Mouse (Mus musculus): ENCODE data around the gene Akap8. TPM values are rescaled to one million over a fixed set of nuclear protein-coding genes. Genes with fewer than 3 reads are reported as not detected.

Akap8 gene
- polyA plus RNA-seq (2015; fragmentation: Nextera tagmentation; extraction: Ambion mirVana) = 64.8 and 74.3 TPM in 2 replicates

DNA sequence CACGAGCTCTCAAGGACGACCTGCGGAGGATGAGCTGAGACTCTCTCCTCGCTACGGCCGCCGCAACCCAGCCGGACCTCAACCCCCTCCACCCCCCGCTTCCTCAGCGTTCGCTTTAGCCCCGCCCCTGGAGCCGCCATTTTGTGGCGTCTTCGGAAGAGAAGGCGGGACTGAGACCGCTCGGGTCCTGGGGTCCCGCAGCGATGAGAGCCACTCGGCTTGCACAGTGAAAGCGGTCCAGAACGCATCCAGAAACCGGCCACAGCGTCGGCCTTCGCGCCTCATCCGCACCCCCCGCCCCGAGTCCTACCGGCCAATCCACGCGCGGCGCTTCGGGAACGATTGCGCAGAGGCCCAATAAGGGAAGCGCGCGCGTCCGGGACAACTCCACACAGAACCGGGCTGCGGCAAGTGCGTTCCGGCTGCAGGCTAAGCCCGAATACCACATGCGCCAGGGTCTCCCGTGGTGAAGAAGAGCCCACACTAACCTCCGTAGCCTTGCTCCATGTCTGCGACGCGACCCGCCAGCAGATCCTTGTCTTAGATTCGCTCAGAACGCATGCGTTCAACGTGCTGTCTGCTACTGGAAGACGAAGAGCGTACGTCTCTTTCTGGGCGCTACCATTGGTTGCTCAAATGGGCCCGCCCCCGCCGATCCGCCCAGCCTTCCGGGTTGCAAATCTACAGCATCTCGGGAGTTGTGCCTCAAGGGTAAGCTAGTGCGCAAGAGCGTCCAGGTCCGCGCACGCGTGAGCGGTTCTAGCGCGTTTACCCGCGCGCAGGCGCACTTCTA lies at the start of gene Akap8:
TSS of gene Akap8 (minus strand) at position 642 of the 793 bp plus-strand sequence.
- Histone ChIP-seq H3K9me3 (replicated peaks) (no peaks in the 10 kb centered on the region), H3K4me2 (peak within 1 kb of the TSS; percentile 88), H3K36me3 (peaks cover 27% of the 10 kb centered on the region), H3K4me1 (replicated peaks) (peaks cover 26% of the 10 kb centered on the region), H3K27ac (peak within 1 kb of the TSS; percentile 99), H3K9ac (peak within 1 kb of the TSS; percentile 92), H3K27me3 (no peaks in the 10 kb centered on the region), H3K4me3 (peak within 1 kb of the TSS; percentile 95)
- ATAC-seq (replicated peaks; ENCODE audit: insufficient number of reproducible peaks, insufficient read depth, low FRiP score, low read depth) = peak; percentile 96
- WGBS = under 1% methylated on average over 83 of the region's 83 CpGs

- peaks cover 14% of the 10 kb centered on the region for H3K4me1 ChIP-seq (replicated peaks)
- peak overlapping the region; percentile 36 for H3K4me3 ChIP-seq
- no peak overlapping the region for H3K27ac ChIP-seq
- no peak for ATAC-seq (replicated peaks; ENCODE audit: insufficient number of reproducible peaks, insufficient read depth, low FRiP score, low read depth)
- H3K4me2 ChIP-seq = peak overlapping the region; percentile 56
- 19% methylated on average over 13 of the region's 17 CpGs for WGBS
- H3K27me3 ChIP-seq = no peaks in the 10 kb centered on the region
- H3K36me3 ChIP-seq = no peaks in the 10 kb centered on the region
- no peaks in the 10 kb centered on the region for H3K9me3 ChIP-seq (replicated peaks)
- no peak overlapping the region for H3K9ac ChIP-seq
Measured at GRCm38 (mm10) chr17:32368991-32369578, 48.0 kb upstream of the Akap8 start.

DNA sequence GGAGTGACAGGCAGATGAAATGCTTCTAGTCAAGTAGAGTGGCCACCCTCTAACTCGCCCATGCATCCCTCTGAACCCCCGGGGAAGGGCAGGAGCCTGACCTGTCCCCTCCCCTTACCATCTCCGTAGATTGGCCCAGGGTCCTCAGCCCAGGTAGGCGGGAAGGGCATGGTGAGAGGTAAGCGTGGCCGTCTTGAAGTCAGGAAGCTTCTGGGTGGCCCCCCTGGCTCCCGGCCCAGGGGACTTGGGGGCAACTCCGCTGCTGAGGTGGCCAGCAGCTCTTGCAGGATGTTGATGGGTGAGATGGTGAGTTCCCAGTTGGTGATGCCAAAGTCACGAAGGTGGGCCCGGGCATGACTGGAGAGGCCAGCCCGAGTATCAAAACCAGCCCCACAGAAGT lies 46.7 kb upstream of the Akap8 start:
- H3K27me3 ChIP-seq = no peaks in the 10 kb centered on the region
- H3K9ac ChIP-seq = no peak overlapping the region
- 88% methylated on average over 11 of the region's 11 CpGs for WGBS
- H3K27ac ChIP-seq = no peak overlapping the region
- H3K4me1 ChIP-seq (replicated peaks) = peaks cover 23% of the 10 kb centered on the region
- no peaks in the 10 kb centered on the region for H3K36me3 ChIP-seq
- ATAC-seq (replicated peaks; ENCODE audit: insufficient number of reproducible peaks, insufficient read depth, low FRiP score, low read depth) = no peak
- no peaks in the 10 kb centered on the region for H3K9me3 ChIP-seq (replicated peaks)
- H3K4me2 ChIP-seq = no peak overlapping the region
- no peak overlapping the region for H3K4me3 ChIP-seq

DNA sequence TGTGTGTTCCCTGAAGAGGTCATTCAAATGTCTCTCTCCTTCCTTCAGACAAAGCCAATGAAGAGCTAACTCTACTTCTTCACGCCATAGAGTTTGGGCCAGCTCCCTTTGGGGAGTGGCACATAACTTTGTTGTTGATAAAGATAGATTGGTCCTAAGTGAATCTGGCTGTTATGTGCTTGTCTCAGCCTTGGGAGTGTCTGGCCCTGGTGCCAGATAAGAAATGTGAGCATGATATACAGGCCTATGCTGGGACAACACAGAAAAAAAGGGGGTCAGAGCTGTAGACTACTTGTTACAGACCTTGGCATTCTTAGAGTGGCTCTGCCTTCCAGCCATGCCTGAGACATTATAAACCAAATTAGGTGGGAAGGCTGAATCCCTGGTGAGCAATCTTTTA lies 44.3 kb upstream of the Akap8 start:
- H3K27ac ChIP-seq = no peak overlapping the region
- H3K4me3 ChIP-seq = no peak overlapping the region
- H3K36me3 ChIP-seq = peaks cover 22% of the 10 kb centered on the region
- no peaks in the 10 kb centered on the region for H3K27me3 ChIP-seq
- peaks cover 32% of the 10 kb centered on the region for H3K4me1 ChIP-seq (replicated peaks)
- no peak overlapping the region for H3K9ac ChIP-seq
- no peaks in the 10 kb centered on the region for H3K9me3 ChIP-seq (replicated peaks)
- no peak for ATAC-seq (replicated peaks; ENCODE audit: insufficient number of reproducible peaks, insufficient read depth, low FRiP score, low read depth)
- peak overlapping the region; percentile 77; the same call in 1 of the 2 replicates for H3K4me2 ChIP-seq
- WGBS = 58% methylated on average over 1 of the region's 1 CpGs

- ATAC-seq (replicated peaks; ENCODE audit: insufficient number of reproducible peaks, insufficient read depth, low FRiP score, low read depth) = no peak
- H3K36me3 ChIP-seq = peaks cover 26% of the 10 kb centered on the region
- H3K9me3 ChIP-seq (replicated peaks) = no peaks in the 10 kb centered on the region
- H3K4me2 ChIP-seq = peak overlapping the region; percentile 77
- peak overlapping the region; percentile 42; the same call in 1 of the 2 replicates for H3K9ac ChIP-seq
- peak overlapping the region; percentile 75 for H3K27ac ChIP-seq
- no peaks in the 10 kb centered on the region for H3K27me3 ChIP-seq
- WGBS = 54% methylated on average over 5 of the region's 5 CpGs
- peaks cover 32% of the 10 kb centered on the region for H3K4me1 ChIP-seq (replicated peaks)
- peak overlapping the region; percentile 83 for H3K4me3 ChIP-seq
Measured at GRCm38 (mm10) chr17:32364850-32365249, 43.8 kb upstream of the Akap8 start.

GRCm38 (mm10) chr17:32364331-32364730 lies 43.3 kb upstream of the Akap8 start:
- Histone ChIP-seq H3K27me3 (no peaks in the 10 kb centered on the region), H3K9me3 (replicated peaks) (no peaks in the 10 kb centered on the region)

GRCm38 (mm10) chr17:32363821-32364301 lies 42.8 kb upstream of the Akap8 start:
- Histone ChIP-seq H3K27me3 (no peaks in the 10 kb centered on the region), H3K9me3 (replicated peaks) (no peaks in the 10 kb centered on the region), H3K36me3 (peaks cover 36% of the 10 kb centered on the region), H3K9ac (peak overlapping the region; percentile 96), H3K4me1 (replicated peaks) (peaks cover 30% of the 10 kb centered on the region), H3K4me2 (peak overlapping the region; percentile 77), H3K4me3 (peak overlapping the region; percentile 83), H3K27ac (peak overlapping the region; percentile 77)
- ATAC-seq (replicated peaks; ENCODE audit: insufficient number of reproducible peaks, insufficient read depth, low FRiP score, low read depth) = peak; percentile 52
- WGBS = under 1% methylated on average over 47 of the region's 50 CpGs

More at GRCm38 (mm10) chr17:32364331-32364730, 43.3 kb upstream of the Akap8 start:
- under 1% methylated on average over 40 of the region's 47 CpGs for WGBS
- Histone ChIP-seq H3K36me3 (peaks cover 31% of the 10 kb centered on the region), H3K4me2 (peak overlapping the region; percentile 77), H3K27ac (peak overlapping the region; percentile 77), H3K4me3 (peak overlapping the region; percentile 83), H3K4me1 (replicated peaks) (peaks cover 32% of the 10 kb centered on the region), H3K9ac (peak overlapping the region; percentile 96)
- ATAC-seq (replicated peaks; ENCODE audit: insufficient number of reproducible peaks, insufficient read depth, low FRiP score, low read depth) = peak; percentile 93

GRCm38 (mm10) chr17:32362686-32363085 lies 41.6 kb upstream of the Akap8 start:
- Histone ChIP-seq H3K4me2 (peak overlapping the region; percentile 77), H3K9ac (peak overlapping the region; percentile 96; the same call in 1 of the 2 replicates), H3K9me3 (replicated peaks) (no peaks in the 10 kb centered on the region), H3K27me3 (no peaks in the 10 kb centered on the region), H3K4me3 (peak overlapping the region; percentile 83), H3K27ac (no peak overlapping the region), H3K36me3 (peaks cover 47% of the 10 kb centered on the region), H3K4me1 (replicated peaks) (peaks cover 27% of the 10 kb centered on the region)
- no peak for ATAC-seq (replicated peaks; ENCODE audit: insufficient number of reproducible peaks, insufficient read depth, low FRiP score, low read depth)
- WGBS = 81% methylated on average over 4 of the region's 4 CpGs

GRCm38 (mm10) chr17:32359928-32360327 lies 38.9 kb upstream of the Akap8 start:
- ATAC-seq (replicated peaks; ENCODE audit: insufficient number of reproducible peaks, insufficient read depth, low FRiP score, low read depth) = no peak
- WGBS = 84% methylated on average over 18 of the region's 18 CpGs
- Histone ChIP-seq H3K4me3 (no peak overlapping the region), H3K4me2 (no peak overlapping the region), H3K9me3 (replicated peaks) (no peaks in the 10 kb centered on the region), H3K27me3 (no peaks in the 10 kb centered on the region), H3K9ac (no peak overlapping the region), H3K27ac (no peak overlapping the region), H3K36me3 (peaks cover 75% of the 10 kb centered on the region), H3K4me1 (replicated peaks) (peaks cover 23% of the 10 kb centered on the region)

GRCm38 (mm10) chr17:32358943-32359340 lies 37.9 kb upstream of the Akap8 start:
- ATAC-seq (replicated peaks; ENCODE audit: insufficient number of reproducible peaks, insufficient read depth, low FRiP score, low read depth) = no peak
- H3K4me3 ChIP-seq = no peak overlapping the region
- no peaks in the 10 kb centered on the region for H3K9me3 ChIP-seq (replicated peaks)
- 89% methylated on average over 6 of the region's 6 CpGs for WGBS
- peaks cover 26% of the 10 kb centered on the region for H3K4me1 ChIP-seq (replicated peaks)
- no peaks in the 10 kb centered on the region for H3K27me3 ChIP-seq
- H3K27ac ChIP-seq = no peak overlapping the region
- H3K4me2 ChIP-seq = no peak overlapping the region
- H3K36me3 ChIP-seq = peaks cover 82% of the 10 kb centered on the region
- H3K9ac ChIP-seq = no peak overlapping the region

DNA sequence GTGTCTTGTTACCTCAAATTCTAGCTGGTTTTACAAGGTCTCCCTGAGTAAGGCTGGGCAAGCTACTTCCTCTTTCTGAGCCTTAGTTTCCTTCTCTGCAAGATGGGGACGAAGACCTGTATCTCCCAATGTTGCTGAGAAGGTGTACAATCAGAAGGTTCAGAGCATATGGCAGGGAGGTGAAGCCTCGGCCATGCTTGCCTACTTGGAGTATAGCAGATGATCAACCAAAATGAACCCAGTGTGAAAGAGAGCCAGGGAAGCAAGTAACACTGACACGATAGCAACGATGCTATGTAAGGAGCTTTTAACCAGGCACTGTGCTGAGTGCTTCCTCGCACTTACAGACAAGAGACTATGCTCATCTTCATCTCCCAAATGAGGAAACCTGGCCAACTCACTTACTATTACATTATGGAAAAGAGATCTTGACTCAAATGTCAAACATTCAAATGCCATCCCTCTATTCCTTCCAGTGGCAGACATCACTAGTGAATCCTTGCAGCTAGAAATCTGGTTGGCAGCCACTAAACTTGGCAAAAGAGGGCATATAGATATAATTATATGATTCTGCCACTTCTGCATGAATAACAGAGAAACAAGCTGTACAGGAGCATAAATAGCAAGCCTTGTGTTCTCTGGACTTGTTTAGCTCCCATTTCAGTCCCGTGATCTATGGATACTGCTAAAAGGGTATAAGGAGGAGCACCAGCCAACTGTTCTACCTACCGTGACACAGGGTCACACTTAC lies 37.3 kb upstream of the Akap8 start:
- Histone ChIP-seq H3K9ac (no peak overlapping the region), H3K27ac (no peak overlapping the region), H3K36me3 (peaks cover 82% of the 10 kb centered on the region), H3K4me3 (no peak overlapping the region), H3K4me1 (replicated peaks) (peaks cover 29% of the 10 kb centered on the region), H3K4me2 (no peak overlapping the region), H3K9me3 (replicated peaks) (no peaks in the 10 kb centered on the region), H3K27me3 (no peaks in the 10 kb centered on the region)
- 89% methylated on average over 7 of the region's 7 CpGs for WGBS
- ATAC-seq (replicated peaks; ENCODE audit: insufficient number of reproducible peaks, insufficient read depth, low FRiP score, low read depth) = no peak
